Mouse (Mus musculus): ENCODE measurements at regions not wholly inside any gene's neighbourhood (a gene's known extent, or its start where the extent isn't known, plus 50 kb on each side); places are given as distances from the start of the nearest gene placed in this dataset.
A peak's percentile ranks its signal among the peaks of the same experiment; 100 is the strongest.

- DNase-seq (ENCODE audit: extremely low read depth, low read depth, low spot score), result no peak
These were observed 531.9 kb upstream of the Gm19410 start for GRCm38 (mm10) chr8:35233520-35234186.

- DNase-seq (ENCODE audit: extremely low read depth, low read depth, low spot score), result no peak
These were observed 531.2 kb upstream of the Gm19410 start for GRCm38 (mm10) chr8:35234436-35234835.

GRCm38 (mm10) chr8:35235815-35236509 lies 529.6 kb upstream of the Gm19410 start:
- no peak for DNase-seq (ENCODE audit: extremely low read depth, low read depth, low spot score)

GRCm38 (mm10) chr8:35237279-35237678 lies 528.3 kb upstream of the Gm19410 start:
- no peak for DNase-seq (ENCODE audit: extremely low read depth, low read depth, low spot score)

DNA sequence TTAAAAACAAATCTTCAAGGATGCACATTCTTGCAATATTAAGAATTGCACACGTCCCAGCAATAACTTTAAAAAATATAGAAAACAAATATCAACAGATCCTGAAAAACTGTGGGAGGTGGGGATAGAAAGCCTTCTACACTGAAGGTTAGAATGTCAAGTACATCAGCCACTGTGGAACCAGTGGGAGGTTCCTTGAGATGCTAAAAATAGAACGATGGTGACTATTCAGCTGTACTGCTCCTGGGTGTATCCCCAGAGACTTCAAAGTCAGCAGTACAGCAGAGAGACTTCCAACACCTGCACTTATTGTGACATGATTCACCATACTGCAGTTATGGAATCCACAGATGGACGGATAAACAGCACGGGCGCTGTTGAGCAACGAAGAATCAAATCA lies 524.7 kb upstream of the Gm19410 start:
- DNase-seq (ENCODE audit: extremely low read depth, low read depth, low spot score), result no peak

DNA sequence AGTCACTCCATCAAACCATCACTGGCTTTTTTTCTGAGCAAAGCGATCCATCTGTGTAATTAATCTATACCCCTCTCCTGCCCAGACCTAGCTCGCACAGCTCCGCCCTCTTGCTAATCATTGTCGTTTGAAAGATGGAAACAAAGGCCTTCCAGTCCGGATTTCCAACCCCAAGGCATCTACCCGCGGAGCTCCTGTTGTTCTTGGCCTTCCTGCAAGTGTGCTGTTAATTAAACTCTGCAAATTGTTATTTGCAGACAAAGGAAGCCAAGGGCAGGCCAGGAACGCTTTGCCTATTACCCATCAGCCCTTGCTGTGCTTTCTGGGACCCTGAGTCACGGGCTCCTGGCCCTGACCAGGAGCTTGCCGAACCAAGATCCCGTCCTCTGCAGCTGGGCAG lies 522.0 kb upstream of the Gm19410 start:
- DNase-seq (ENCODE audit: extremely low read depth, low read depth, low spot score), result peak; percentile 42

DNA sequence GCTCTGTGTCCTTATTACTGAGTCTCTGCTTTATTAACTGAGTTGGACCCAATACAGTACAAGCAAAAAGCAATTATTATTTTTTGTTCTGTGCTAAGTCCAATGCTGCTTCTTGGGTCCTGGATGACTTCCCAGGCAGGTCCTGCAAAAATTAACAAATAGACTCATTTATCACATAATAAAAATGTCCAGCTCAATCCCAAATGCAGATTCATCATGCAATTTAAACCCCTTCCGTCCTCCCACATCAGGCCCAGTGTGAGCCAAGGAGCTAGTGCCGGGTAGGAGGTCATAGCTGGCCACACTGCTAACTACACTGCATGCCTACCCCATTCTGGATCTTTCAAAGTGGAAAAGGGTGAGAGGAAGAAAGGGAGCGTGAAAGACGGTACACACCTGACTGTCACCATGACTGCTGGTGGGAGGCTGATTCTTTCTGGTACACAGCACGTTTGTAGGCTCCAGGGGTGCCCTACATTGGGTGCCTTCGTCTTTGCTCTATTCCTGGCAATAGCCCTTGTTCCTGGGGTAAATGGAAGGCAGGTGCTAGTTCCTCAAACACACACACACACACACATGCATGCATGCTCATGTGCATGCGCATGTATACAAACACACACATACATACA lies 515.7 kb upstream of the Gm19410 start:
- DNase-seq (ENCODE audit: extremely low read depth, low read depth, low spot score), result no peak

- no peak for DNase-seq (ENCODE audit: extremely low read depth, low read depth, low spot score)
These were observed 514.9 kb upstream of the Gm19410 start for GRCm38 (mm10) chr8:35250641-35251040.

GRCm38 (mm10) chr8:35253946-35254345 lies 511.6 kb upstream of the Gm19410 start:
- no peak for DNase-seq (ENCODE audit: extremely low read depth, low read depth, low spot score)

DNA sequence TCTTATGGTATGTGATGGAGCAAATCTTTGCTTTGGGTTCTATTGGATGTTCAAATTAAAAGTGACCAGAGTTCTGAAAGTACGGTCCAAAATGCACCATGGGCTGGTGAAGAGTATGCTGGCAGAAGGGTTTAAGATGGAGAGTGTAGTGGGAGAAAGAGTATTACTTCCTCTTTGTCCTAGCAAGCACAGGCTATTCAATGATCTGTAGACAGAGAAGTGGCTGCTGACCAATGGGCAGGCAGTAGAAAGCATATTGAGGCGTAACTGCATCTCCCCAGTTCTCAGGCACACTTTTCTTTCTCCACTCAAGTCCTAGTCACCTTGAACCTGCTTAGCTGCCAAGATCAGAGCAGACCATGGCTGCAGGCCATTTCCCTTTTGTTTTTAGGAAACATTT lies 510.3 kb upstream of the Gm19410 start:
- DNase-seq (ENCODE audit: extremely low read depth, low read depth, low spot score), result no peak

DNA sequence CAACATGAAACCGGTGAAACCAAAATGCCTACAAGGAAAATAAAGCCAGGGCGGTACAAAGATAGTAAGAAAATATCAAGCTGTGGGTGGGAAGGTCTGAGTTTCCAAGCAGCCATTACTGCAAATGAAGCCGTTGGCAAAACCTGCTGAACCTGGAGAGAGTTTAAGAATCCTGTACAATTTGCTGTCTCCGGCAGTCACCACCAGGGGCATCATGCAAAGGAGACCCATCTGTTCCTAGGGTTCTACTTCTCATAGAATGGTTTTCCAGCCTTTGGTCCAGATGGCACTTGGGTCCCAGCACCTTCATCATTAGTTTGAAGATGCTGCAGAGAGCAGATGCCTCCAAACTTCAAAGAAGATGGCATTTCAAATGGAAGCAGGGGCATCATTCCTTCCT lies 508.6 kb upstream of the Gm19410 start:
- no peak for DNase-seq (ENCODE audit: extremely low read depth, low read depth, low spot score)

DNA sequence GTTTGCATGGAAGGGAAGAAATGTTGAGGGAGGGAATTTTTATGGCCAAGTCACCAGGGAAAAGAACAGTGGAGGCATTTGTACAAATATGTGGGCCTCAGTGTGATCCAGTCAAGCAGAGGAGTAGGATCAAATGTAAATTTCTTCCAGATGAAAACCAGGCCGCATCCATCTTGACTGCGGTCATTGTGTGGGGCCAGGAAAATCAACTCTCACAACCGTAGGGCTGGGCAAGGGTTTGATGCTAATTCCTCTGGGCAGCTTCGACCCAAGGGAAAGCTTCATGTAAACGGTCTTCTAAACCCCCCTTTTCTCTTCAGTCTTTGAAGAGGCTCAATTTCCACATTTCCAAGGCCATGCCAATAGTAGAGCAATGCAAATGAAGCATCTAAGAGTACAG lies 497.4 kb upstream of the Gm19410 start:
- no peak for DNase-seq (ENCODE audit: extremely low read depth, low read depth, low spot score)

DNA sequence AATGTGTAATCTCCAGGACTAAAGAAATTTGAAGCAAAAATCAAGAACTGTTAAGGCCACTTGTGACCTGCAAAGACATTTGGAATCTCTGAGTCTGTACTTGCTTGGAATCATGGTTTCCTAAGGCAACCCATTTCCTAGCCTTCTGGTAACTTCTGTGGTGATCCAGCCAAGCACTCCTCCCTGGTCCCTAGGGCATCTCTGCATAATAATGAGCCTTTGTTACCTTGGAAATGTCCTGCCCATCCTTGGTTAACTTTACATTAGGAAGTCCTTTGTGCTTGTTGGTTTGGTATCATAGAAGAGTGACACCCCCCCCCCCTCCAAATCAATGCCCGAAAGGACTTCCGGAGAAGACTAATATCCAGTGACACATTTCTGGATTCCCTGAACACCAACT lies 496.6 kb upstream of the Gm19410 start:
- no peak for DNase-seq (ENCODE audit: extremely low read depth, low read depth, low spot score)

DNA sequence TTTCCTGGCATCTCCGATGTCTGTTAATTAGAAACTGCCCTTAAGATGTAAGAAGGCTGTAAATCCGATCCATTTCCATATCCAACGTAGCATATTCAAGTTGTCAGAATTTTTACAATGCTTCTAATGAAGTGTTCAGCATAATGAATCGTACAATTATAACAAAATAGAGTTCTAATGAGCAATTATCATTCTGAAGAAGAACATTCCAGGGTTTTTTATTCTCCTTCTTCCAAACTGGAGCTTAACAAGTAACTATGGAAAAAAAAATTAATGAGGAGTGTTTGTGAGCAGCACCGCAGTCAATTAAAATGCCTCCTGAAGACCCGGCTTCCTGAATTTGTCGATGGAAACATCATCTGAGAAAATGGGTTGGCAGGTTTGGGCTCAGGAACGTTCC lies 489.6 kb upstream of the Gm19410 start:
- DNase-seq (ENCODE audit: extremely low read depth, low read depth, low spot score), result no peak

DNA sequence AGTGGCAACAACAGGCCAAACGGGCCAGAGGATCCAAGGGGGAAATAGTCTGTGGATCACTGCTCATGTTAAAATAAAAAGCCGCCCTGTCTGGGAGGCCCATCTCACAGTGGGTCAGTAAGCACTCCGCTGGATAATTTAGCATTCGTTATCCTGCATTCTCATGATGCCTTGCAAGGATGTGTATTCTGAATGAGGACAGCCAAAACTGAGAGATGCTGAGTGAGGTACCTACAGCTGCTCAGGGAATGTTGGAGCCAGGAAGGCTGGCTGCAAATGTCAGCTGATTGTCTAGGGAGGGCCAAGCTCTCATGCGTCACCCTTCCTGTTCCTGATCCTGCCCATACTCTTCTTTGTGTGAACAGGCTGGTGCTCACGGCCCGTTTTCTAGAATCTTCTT lies 489.1 kb upstream of the Gm19410 start:
- DNase-seq (ENCODE audit: extremely low read depth, low read depth, low spot score), result no peak

GRCm38 (mm10) chr8:35278946-35279345 lies 486.6 kb upstream of the Gm19410 start:
- DNase-seq (ENCODE audit: extremely low read depth, low read depth, low spot score), result no peak

DNA sequence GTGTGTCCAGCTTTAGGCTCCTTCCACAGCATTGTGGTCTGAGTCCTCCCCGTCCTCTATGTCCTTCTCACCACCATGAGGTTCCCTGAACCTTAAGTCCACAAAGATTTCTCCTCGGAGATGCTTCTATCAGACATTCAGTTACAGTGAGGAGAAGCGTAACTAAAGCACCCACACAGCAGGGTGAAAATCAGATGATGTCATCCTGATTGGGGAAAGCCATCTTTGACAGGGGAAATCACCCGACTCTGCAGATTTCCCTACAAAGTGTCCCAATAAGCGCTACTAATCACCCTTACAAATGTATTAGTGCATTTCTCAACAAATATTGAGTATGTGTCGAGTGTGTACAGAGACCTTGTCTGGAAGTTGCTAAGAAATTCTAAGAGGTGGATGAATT lies 484.8 kb upstream of the Gm19410 start:
- no peak for DNase-seq (ENCODE audit: extremely low read depth, low read depth, low spot score)

- DNase-seq (ENCODE audit: extremely low read depth, low read depth, low spot score), result no peak
These were observed 482.2 kb upstream of the Gm19410 start for GRCm38 (mm10) chr8:35283366-35283765.

DNA sequence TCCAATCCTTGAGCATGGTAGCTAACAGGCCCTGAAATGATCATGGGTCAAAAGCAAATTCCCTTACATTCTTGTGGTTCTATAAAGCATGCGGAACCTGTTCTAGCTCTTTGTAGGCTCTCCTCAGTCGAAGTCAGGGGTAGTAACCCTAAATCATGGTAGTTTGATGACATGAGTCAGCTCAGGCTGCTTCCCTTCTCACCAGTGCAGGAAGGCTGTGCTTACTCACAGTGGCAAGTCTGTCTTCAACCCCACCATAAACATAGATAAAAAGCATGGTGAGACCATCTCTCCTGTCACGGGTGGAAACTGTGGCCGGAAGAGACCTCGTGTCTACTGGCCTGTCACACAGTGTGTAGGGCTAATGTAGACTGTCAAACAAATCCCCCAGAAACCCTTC lies 476.6 kb upstream of the Gm19410 start:
- DNase-seq (ENCODE audit: extremely low read depth, low read depth, low spot score), result no peak

DNA sequence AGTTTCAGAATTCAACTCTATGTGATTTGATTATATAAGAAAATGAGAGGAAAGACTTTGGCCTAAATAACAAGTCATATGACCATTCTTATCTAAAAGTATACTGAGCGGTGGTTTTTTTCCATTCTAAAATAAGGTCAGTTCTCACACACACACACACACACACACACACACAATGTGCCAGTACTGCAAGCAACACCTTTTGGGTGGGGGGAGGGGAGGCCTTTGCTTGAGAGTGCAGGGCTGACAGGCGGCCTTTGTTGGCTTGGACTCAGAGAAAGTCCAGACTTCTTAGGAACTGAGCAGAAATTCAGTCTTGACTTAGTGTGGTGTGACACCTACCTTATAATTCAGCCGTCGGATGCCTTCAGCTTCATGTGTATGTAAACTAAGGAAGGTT lies 475.6 kb upstream of the Gm19410 start:
- no peak for DNase-seq (ENCODE audit: extremely low read depth, low read depth, low spot score)

- no peak for DNase-seq (ENCODE audit: extremely low read depth, low read depth, low spot score)
These were observed 472.0 kb upstream of the Gm19410 start for GRCm38 (mm10) chr8:35293437-35294126.

- no peak for DNase-seq (ENCODE audit: extremely low read depth, low read depth, low spot score)
These were observed 468.7 kb upstream of the Gm19410 start for GRCm38 (mm10) chr8:35296936-35297335.
